Mouse (Mus musculus) heart, postnatal 25 days (tissue): Measurements from ENCODE around the gene Pprc1. TPM values are rescaled to one million over a fixed set of nuclear protein-coding genes. Genes with fewer than 3 reads are reported as not detected.

Experiments used
- DNase-seq: peaks from one replicate; pipeline ENCODE4 v3.0.0; 2022; ENCODE audit warnings: low spot score
- intact Hi-C: fragments of 180-260 bp; cut with DNase I; formaldehyde crosslinking; loops from one replicate; pipeline ENCODE4 v1.15.1; 2025
- total RNA-seq, 2 experiments: library from RNA; stranded (reverse); gene quantifications; 2 replicates each; pipeline ENCODE4 v1.2.3; 2021

Gene Pprc1
- total RNA-seq: 10 to 100 TPM; 14.0 to 14.9 TPM

DNA sequence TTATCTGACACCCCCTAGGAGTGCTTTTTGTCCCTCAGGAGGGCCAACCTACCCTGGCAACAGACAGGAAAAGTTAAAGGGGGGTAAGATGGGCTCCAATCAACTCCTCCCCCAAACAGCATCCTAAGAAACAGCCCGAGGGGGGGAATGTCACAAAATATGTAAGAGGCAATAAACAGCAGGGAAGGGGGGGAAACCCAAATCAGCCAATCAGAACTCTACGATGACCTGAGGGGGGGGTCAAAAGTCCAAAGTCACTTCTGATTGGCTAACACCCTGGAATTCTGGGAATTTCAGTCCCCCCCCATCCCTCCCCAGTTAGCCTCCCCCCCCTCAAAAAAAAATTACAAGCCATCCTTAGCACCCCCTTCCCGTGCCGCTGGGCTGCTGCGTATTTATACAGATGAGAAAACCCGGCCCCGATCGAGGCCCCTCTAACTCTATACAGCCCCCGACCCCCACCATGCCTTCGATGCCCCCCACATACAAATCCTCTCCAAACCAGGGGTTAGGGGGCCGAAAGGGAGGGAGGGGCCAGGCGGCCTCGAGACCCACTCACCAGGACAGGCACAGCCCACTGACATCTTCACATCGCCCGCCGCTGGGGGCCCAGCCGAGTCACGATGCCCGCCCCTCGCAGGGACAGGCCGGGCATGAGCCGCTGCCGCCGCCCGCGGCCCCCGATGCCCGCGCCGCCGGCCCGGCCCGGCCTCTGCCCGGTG is at the start of gene Pprc1:
Pprc1 (plus strand) TSS at position 616 of the 722 bp plus-strand sequence.
- DNase-seq: peak; percentile 31
- intact Hi-C loops: no loop called here

DNA sequence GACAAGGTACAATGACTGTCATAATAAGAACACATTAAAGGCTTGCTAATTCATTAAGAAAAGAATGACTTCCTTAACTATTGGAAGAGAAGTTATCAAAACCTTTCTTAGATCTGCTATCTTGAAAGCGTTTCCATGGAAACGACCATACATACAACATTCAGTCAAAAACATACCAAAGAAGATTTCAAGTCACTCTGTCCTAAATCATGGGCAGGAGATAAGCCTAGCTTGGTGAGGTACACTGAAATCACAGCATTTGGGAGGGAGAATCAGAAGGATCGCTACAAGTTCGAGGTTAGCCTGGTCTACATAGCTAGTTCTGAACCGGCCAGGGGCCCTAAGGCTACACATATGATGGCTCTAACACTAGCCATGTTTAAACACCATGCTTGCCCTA is 47.3 kb upstream of the Pprc1 start:
- DNase-seq: no peak
- intact Hi-C loops: loop anchor here (5.0 kb wide), 1 partner anchor 40 kb away; no protein-coding TSS in a partner anchor

DNA sequence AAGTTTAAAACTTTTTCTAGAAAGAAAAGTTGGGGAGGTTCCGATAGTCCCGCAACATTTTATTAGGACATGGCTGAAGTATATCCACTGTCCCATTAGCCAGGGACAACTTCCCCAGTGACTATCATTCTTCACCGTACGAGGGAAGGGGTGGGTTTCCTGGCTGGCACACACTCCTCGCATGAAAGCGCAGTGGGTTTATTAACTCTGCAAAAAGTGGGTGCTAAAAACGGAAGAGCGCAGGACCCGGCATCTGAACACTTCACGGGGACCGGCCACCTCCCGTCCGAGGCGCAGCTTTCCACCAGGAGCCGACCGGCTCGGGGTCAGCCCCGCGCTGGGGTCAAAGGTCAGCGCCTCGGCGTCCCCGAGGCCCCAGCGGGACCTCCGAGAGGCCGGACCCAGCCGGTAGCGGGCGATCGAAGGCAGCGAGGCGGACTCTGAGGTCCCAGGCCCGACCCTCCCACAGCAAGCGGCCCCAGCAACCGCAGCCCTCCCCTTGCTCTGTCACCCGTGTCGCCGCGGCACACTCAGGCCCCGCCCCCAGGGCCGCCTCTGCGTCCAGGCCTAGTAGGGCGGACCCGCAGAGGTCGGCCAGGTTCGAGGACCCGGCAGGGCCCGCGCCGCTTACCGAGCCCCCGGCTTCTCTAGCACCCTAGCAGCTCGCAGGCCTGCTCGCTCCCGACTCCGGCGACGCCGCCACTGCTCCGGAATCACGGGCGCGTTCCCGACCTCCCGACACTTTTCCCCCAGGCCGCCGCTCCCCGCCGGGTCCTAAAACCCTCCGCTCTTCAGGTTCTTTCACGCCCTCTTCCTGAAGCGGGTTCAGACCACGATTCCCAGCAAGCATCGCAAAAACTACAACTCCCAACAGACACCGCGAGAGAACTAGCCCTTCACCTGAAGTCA is 46.6 kb upstream of the Pprc1 start, which contains the start of gene Armh3:
Armh3 (minus strand) TSS at position 704 of the 909 bp plus-strand sequence.
- intact Hi-C loops: loop anchor here (5.0 kb wide), 1 partner anchor 39 kb away; no protein-coding TSS in a partner anchor
- DNase-seq: peak; percentile 80

DNA sequence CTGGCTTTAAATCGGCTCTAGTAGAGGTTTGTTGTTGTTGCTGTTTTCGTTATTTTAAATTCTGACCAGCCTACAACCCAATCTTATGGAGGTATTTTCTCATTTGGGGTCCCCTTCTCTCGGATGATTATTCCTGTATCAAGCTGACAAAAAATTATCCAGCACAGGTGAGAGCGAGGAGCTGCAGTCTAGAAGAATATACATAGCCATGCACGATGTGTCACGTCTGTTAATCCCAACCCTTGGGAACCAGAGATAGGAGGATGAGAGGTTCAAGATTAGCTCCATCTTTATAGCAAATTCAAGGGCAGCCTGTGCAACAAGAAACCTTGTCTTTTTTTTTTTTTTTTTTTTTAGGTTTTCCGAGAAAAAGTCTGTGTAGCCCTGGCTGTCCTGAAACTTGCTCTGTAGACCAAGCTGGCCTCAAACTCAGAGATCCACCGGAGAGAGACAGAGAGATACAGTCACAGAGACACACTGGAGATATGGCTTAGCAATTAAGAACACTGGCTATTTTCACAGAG is 45.9 kb upstream of the Pprc1 start:
- intact Hi-C loops: loop anchor here (5.0 kb wide), 1 partner anchor 39 kb away; no protein-coding TSS in a partner anchor
- DNase-seq: no peak

DNA sequence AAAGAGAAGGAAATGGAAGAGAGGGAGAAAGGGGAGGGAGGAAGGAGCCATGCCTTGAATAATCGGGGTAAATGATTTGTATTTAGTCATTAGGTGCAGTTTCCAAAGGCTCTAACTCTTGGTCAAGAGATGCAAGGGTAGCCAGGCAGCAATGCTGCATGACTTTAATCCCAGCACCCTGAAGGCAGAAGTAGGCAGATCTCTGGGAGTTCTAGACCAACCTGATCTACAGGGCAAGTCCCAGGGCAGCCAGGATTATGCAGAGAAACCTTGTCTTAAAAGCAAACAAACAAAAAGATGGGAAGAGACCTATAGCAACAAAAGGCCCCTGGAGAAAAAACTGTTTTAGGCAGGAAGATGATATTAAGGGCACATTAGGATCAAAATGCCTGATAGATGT is 45.3 kb upstream of the Pprc1 start:
- no peak for DNase-seq
- intact Hi-C loops: loop anchor here (5.0 kb wide), 1 partner anchor 38 kb away; no protein-coding TSS in a partner anchor

DNA sequence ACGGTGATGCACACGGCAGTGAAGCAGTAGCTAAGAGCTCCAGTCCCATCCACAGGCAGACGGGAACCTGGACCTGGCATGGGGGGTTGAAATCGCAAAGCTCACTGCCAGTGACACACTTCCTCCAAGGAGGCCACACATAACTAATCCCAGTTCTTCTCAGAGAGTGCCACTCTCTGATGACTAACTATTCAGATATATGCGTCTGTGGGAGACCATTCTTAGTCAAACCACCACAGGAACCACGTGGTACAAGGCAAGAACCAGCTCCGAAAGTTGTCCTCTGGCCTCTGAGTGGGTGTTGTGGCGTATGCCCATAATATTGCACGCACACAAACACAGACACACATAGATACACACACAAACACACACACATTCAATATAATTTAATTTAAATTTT is 42.4 kb upstream of the Pprc1 start:
- DNase-seq: no peak
- intact Hi-C loops: no loop called here

DNA sequence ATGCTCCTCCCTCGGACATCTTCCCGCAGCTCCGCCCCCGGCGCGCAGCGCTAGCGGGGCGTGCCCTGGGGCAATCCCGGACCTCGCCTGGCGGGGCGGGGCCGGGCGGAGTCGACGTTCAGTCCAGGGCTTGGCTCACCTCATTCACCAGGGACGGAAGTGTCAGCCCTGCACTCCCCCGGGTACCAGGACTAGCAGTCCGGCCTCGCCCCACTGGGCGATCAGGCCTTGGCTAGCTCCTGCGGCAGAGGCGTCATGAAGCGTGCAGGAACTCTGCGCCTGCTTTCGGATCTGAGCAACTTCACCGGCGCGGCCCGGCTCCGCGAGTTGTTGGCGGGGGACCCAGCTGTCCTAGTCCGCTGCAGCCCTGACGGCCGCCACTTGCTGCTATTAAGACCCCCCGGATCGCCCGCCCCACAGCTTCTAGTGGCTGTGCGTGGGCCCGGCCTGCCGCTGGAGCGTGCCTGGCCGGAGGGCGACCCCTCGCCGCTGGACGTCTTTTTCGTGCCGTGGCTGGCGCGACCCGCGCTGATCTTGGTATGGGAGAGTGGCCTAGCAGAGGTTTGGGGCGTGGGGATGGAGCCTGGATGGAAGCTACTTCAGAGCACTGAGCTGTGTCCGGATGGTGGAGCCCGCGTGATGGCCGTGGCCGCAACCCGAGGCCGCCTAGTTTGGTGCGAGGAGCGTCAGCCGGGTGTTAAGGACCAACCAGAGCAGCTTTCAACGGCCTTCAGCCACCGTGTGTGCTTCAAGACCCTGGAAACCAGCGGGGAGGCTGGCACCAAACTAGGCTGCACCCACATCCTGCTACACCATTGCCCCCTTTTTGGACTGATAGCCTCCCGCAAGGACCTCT is 41.1 kb upstream of the Pprc1 start, which contains the start of gene Hps6:
Hps6 (plus strand) TSS at position 138 of the 856 bp plus-strand sequence.
- peak; percentile 88 for DNase-seq
- intact Hi-C loops: no loop called here

DNA sequence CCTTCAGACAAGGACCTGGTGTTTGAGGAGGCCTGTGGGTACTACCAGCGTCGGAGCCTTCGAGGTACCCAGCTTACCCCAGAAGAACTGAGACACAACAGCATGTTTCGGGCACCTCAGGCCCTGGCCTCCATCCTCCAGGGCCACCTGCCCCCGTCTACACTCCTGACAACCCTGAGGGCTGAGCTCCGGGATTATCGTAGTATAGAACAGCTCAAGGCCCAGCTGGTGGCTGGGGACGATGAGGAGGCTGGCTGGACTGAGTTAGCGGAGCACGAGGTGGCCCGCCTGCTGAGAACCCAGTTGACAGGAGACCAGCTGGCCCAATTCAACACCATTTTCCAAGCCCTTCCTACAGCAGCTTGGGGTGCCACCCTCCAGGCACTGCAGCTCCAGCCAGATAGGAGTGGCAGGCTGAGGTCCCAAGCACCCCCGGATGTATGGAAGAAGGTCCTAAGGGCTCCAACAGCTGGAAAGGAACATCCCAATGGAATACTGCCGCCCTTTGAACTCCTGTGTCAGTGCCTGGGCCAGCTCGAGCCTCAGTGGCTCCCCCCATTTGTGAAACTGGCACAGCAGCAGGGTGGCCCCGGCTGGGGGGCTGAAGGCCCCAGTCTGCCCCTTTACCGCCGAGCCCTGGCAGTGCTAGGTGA is 39.7 kb upstream of the Pprc1 start:
- intact Hi-C loops: no loop called here
- DNase-seq: no peak

DNA sequence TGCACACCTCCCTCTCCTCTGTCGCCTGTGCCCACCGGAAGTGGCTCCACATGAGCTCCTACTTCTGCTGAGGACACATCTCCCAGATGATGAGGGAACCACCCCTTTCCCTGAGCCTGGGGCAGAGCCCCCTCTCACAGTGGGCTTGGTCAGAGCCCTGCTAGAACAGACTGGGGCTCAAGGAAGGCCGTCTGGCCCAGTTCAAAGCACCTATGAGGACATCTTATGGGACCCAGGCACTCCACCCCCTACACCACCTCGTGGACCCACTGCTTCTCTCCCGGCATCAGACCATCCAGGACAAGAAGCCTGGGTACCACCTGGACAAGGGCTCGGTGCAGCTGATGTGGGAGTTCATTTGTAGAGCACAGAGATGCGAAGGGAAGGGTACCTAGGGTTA is 39.0 kb upstream of the Pprc1 start:
- intact Hi-C loops: no loop called here
- DNase-seq: no peak

DNA sequence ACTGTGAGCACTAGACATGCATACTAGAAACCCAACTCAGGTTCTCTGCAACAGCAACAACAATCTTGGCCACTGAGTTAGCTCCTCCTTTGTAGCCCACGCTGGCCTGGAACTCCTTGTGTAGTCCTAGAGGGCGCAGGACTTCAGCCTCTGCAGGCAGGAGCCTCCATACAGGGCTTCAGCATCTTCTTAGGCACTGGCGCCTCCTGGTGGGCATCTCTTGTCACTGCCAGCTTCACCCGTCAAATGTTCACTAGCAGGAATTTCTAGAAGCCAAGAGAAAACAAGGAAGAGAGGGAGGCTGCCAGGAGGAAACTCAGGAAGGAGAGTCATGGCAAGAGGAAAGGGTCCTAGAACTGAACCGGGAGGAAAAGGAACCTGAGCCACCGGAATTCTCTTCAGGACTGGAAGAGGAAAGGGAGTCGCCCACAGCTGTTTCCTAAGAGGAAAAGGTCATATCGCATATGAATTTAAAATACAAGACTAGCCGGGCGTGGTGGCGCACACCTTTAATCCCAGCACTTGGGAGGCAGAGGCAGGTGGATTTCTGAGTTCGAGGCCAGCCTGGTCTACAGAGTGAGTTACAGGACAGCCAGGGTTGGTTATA is 30.0 kb upstream of the Pprc1 start:
- intact Hi-C loops: loop anchor here (2.0 to 5.0 kb wide), 2 partner anchors 62 to 202 kb away; no protein-coding TSS in a partner anchor
- peak; percentile 74 for DNase-seq

DNA sequence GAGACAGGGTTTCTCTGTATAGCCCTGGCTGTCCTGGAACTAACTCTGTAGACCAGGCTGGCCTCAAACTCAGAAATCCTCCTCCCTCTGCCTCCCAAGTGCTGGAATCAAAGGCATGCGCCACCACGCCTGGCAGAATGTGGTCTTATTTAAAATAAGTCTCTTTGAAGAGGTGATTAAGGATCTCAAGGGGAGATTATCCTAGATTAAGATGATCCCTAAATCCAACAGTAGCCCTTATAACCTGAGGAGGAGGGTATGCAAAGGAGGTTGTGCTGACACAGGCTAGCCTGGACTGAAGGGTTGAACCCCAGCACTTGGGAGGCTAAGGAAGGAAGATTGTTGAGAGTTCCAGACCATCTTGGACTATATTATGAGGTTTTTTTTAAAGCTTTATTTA is 28.7 kb upstream of the Pprc1 start:
- DNase-seq: no peak
- intact Hi-C loops: no loop called here

DNA sequence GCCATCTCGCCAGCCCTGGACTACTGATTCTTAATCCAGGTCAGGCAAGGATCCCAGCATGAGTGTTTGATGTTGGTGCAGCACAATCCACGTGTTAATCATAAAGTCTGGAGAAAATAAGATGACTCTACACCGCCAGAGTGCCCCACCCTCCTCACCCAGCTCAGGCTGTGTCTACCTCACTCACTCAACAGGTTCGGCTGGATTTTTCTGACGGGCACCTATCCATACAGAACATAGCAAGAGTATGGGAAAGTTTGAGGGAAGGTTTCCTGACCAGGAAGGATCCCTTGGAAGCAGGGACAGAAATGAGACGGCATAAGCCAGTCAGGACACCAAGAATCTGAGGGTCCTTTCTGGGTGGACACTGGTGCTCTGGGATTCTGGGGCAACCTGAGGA is 19.7 kb upstream of the Pprc1 start:
- no peak for DNase-seq
- intact Hi-C loops: no loop called here

DNA sequence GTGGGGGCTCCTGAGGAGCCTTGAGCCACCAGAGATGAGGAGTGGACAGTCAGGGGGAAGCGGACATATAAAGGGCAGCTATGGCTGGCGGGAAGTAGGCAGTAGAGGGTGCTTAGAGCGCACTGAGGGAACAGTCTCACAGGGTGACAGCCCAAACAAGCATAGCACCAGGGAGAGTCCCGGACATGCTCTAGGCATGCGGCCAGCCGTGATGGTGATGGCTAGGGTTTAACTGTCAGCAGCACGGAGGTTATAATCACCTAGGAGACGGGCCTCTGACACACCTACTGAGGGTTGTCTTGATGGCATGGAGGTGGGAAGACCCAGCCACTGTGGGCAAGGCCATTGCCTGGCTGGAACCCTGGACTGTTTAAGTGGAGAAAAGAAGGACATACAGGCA is 18.1 kb upstream of the Pprc1 start:
- intact Hi-C loops: no loop called here
- no peak for DNase-seq

DNA sequence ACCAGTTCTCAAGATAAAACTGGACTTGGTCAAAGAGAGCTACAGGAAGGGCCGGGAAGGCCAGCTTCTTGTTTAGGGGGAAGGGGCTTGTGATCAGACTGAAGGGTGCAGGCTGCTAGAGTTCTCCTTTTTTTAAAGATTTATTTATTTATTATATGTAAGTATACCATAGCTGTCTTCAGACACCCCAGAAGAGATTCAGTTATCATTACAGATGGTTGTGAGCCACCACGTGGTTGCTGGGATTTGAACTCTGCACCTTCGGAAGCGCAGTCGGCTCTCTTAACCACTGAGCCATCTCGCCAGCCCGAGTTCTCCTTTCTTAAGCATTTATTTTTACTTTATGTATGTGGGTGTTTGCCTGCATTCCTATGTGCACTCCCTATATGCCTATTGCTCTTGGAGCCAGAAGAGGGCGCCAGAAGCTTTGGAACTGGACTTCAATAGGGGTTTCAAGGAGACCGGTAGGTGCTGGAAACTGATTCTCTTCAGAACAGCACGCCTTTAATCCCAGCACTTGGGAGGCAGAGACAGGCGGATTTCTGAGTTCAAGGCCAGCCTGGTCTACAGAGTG is 15.9 kb upstream of the Pprc1 start:
- intact Hi-C loops: no loop called here
- no peak for DNase-seq

DNA sequence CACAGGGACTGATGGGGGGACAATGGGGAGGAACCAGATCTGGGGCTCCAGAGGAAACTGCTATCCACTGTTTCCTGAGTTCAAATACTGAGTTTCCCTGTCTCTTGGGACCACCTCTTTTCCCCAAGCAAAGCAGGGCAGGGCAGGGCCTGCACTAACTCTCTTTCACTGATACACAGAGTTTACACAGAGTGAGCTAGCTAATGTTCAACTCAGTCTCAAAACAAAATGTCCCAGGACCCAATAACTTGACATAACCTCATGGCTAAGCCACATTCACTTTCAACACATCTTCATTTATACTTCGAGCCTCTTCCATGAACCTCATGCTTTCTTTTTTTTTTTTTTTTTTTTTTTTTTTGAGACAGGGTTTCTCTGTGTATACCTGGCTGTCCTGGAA is 15.0 kb upstream of the Pprc1 start:
- no peak for DNase-seq
- intact Hi-C loops: no loop called here

DNA sequence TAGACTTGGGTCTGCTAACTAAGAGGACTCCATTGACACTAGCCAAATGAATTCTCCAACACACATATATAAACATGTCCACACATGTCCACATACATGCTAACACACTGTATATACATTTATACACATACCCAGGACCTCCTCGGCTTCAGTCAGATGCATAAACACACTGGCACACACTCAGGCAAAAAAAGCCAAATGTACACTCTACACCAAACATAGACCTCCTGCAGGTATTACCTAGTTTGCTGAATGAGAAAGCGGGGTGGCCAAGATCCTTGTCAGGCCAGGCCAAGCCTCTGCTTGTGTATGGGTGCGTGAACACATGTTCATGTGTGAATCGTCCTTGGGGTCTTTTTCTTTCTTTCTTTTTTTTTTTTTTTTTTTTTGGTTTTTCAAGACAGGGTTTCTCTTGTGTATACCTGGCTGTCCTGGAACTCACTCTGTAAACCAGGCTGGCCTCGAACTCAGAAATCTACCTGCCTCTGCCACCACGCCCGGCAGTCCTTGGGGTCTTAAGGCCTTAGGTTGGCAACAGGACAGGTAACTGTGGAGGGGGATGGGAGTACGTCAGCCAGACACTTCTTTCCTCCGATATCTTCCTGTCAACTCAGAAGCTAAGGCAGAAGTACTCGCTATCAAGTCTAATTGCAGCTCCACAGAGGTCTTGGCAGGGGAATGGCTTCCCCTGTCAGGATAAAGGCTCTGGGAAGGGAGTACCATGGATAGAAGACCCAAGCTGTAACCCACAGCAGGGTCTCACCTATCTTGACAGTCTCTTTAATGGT is 14.3 kb upstream of the Pprc1 start:
- intact Hi-C loops: no loop called here
- no peak for DNase-seq

DNA sequence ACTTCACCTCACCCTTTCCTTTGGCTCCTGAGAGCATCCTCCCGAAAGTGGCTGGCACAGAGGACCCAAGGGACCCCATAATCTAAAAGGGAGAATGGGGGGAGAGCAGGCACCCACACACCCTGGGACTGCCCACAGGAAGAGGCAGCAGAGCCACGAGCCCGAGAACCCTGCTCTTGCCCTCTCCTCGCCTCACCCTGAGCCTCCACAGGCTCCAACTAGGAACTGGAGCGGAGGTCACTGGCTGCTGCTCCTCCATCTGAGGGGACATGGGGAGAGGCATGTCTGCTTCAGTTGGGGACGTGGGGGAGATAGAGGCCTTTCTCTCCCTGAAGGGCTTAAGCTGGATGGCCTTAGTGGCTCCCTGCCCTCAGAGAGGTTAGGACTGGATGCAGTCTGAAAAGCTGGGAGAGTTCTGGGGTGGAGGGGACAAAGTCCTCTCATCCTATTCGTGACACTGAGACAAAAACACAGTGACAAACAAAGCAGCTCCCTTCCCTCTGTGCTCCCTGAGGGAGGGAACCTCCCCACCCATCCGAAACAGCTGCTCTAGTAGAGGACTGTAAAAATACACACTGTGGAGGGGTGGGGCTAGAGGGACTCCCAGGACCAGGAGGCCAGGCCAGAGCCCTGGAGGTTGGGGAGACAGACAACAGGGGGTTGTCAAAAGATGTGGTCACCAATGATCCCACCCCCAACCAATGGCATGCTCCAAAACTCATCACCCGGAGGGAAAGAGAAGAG is 12.8 kb upstream of the Pprc1 start:
- DNase-seq: no peak
- intact Hi-C loops: no loop called here
